Mouse (Mus musculus) B cell, adult (primary cell): ENCODE measurements around the gene Vangl2. TPM values are rescaled to one million over a fixed set of nuclear protein-coding genes. Genes with fewer than 3 reads are reported as not detected.

Source experiments
- total RNA-seq: library from RNA; stranded (reverse); gene quantifications from 4 replicates; pipeline ENCODE4 v1.2.4, GENCODE M21; 2023; ENCODE audit not compliant: inconsistent age

Gene Vangl2
- 4.6 to 7.0 TPM (median 5.7 TPM) in 4 replicates for total RNA-seq

GRCm38 (mm10) chr1:172028394-172029275, at the start of gene Vangl2:
TSS of gene Vangl2 (minus strand) at chr1:172028444.

GRCm38 (mm10) chr1:172057491-172057921, 29.3 kb upstream of the Vangl2 start, which contains the start of gene Nhlh1:
TSS of gene Nhlh1 (minus strand) at chr1:172057573.

Other genes starting within 250 kb of the Vangl2 start
- gene Cd84, start 188.7 kb downstream of the Vangl2 start, total RNA-seq = 99.0 to 103 TPM (median 100 TPM) in 4 replicates
- gene Gm10521, start 132.8 kb downstream of the Vangl2 start, total RNA-seq = 12.4 to 16.0 TPM (median 13.6 TPM) in 4 replicates
- gene Slamf6, start 110.9 kb downstream of the Vangl2 start, total RNA-seq = 153 to 165 TPM (median 162 TPM) in 4 replicates
- gene Nhlh1, start 29.1 kb upstream of the Vangl2 start, total RNA-seq = not detected in 4 replicates
- 158 to 164 TPM (median 162 TPM) in 4 replicates for gene Copa, start 54.1 kb upstream of the Vangl2 start, total RNA-seq
- 89.7 to 105 TPM (median 96.5 TPM) in 4 replicates for gene Ncstn, start 54.4 kb upstream of the Vangl2 start, total RNA-seq
- 51.9 to 59.8 TPM (median 54.8 TPM) in 4 replicates for gene Pex19, start 98.3 kb upstream of the Vangl2 start, total RNA-seq
- gene Dcaf8, start 119.6 kb upstream of the Vangl2 start, total RNA-seq = 110 to 119 TPM (median 111 TPM) in 4 replicates
- gene Pea15a, start 178.4 kb upstream of the Vangl2 start, total RNA-seq = 23.6 to 27.0 TPM (median 26.1 TPM) in 4 replicates
- not detected in 4 replicates for gene Casq1, start 191.4 kb upstream of the Vangl2 start, total RNA-seq
- not detected in 4 replicates for gene Atp1a4, start 230.0 kb upstream of the Vangl2 start, total RNA-seq
- 24.2 to 34.3 TPM (median 25.5 TPM) in 4 replicates for gene Igsf8, start 233.2 kb upstream of the Vangl2 start, total RNA-seq